Mouse (Mus musculus) stomach, embryonic 14.5 days (tissue): Measurements from ENCODE around the gene Krtap19-1. TPM values are rescaled to one million over a fixed set of nuclear protein-coding genes. Genes with fewer than 3 reads are reported as not detected.

Source experiments
- ATAC-seq: fragments of 200-750 bp; cut with Nextera tagmentation; 2 replicates; pipeline ENCODE4 v1.8.0; 2017; ENCODE audit warnings: low read depth, moderate TSS enrichment; ENCODE audit not compliant: insufficient number of reproducible peaks, insufficient read depth, low FRiP score
- H3K27ac ChIP-seq: fragments of 300-500 bp; sonication (generic); 2 replicates; pipeline ENCODE4 v1.5.1; 2014; ENCODE audit warnings: mild to moderate bottlenecking, low read length, moderate library complexity, mixed read lengths
- H3K27me3 ChIP-seq: fragments of 300-500 bp; sonication (generic); 2 replicates; pipeline ENCODE4 v1.6.1; 2014; ENCODE audit warnings: low read length, control low read depth, mixed read lengths; ENCODE audit not compliant: control insufficient read depth, insufficient read depth
- H3K36me3 ChIP-seq: fragments of 300-500 bp; sonication (generic); 2 replicates; pipeline ENCODE4 v1.6.1; 2014; ENCODE audit warnings: mild to moderate bottlenecking, control low read depth, low read length, moderate library complexity, mixed read lengths; ENCODE audit not compliant: control insufficient read depth, insufficient read depth
- H3K4me1 ChIP-seq: fragments of 300-500 bp; sonication (generic); 2 replicates; pipeline ENCODE4 v1.6.1; 2014; ENCODE audit warnings: low read length, control low read depth, mixed read lengths; ENCODE audit not compliant: control insufficient read depth, insufficient read depth
- H3K4me2 ChIP-seq: fragments of 300-500 bp; sonication (generic); replicated peaks from 2 replicates; pipeline ENCODE4 v1.6.1; 2014; ENCODE audit warnings: low read depth, low read length, control low read depth
- H3K4me3 ChIP-seq: fragments of 300-500 bp; sonication (generic); 2 replicates; pipeline ENCODE4 v1.5.1; 2014; ENCODE audit warnings: low read depth, low read length, control low read depth
- H3K9ac ChIP-seq: fragments of 300-500 bp; sonication (generic); replicated peaks from 2 replicates; pipeline ENCODE4 v1.6.1; 2014; ENCODE audit warnings: low read depth, mild to moderate bottlenecking, control low read depth, low read length, moderate library complexity, mixed read lengths
- H3K9me3 ChIP-seq: fragments of 300-500 bp; sonication (generic); 2 replicates; pipeline ENCODE4 v1.6.1; 2016; ENCODE audit warnings: low read depth, low read length, control low read depth; ENCODE audit not compliant: control insufficient read depth
- WGBS: fragments of 180-500 bp; shearing (Covaris S2); extraction: QIAGEN DNeasy Blood & Tissue Kit; methylation state at CpG from one replicate; pipeline ENCODE4 v1.1.7; 2014; 5-methylcytosine and 5-hydroxymethylcytosine counted together
- polyA plus RNA-seq: library from polyadenylated mRNA; unstranded; fragments of >200 nt; fragmentation: Nextera tagmentation; extraction: Ambion mirVana; gene quantifications from 2 replicates; pipeline ENCODE4 v1.2.1, GENCODE M21; 2014

Gene Krtap19-1
- not detected in 2 replicates for polyA plus RNA-seq

DNA sequence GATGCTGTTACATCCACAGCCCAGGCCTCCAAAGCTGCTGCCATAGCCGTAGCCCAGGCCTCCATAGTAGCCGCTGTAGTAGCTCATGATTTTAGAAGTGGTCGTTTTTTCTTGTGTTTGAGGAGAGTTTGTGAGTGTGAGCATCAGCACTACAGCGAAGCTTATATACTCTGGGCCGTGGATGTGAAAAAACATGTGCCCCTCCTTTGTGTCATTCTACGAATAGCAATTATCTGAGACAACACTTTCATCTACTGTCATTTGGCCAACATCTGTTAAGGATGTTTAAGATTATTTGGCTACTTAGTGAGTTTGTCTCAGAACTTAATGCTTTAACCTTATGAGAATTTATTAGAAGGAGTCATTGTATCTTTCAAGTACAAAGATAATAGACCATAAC lies at the start of gene Krtap19-1:
Krtap19-1 (minus strand) TSS at position 101 of the 400 bp plus-strand sequence.
- no peak within 1 kb of the TSS for H3K4me3 ChIP-seq
- H3K36me3 ChIP-seq, result no peaks in the 10 kb centered on the region
- H3K9ac ChIP-seq, result no peak within 1 kb of the TSS
- no peak for ATAC-seq
- H3K9me3 ChIP-seq, result no peaks in the 10 kb centered on the region
- no peak within 1 kb of the TSS for H3K4me2 ChIP-seq
- WGBS, result 89% methylated on average over 6 of the region's 6 CpGs
- H3K27me3 ChIP-seq, result no peaks in the 10 kb centered on the region
- no peak within 1 kb of the TSS for H3K27ac ChIP-seq
- no peaks in the 10 kb centered on the region for H3K4me1 ChIP-seq

DNA sequence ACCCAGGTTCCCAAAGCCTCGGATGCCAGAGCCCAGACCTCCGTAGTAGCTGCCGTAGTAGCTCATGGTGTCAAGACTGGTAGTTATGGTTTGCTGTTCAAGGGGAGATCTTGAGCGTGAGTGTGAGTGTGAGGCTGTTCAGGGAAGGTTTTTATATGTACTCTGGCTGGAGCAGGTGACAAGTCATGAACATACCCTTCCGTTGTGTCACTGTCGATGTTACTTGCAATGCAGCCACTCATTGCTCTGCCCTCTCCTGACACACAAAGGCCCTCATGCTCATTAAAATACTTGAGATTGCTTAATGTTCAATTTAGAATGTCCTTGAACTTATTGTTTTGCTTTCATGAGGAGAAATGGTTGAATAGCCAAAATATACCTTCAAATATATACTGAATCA lies 27.1 kb upstream of the Krtap19-1 start, which contains the start of gene Krtap19-5:
Krtap19-5 (minus strand) TSS at position 101 of the 400 bp plus-strand sequence.
- Histone ChIP-seq H3K4me1 (no peaks in the 10 kb centered on the region), H3K27me3 (no peaks in the 10 kb centered on the region), H3K9me3 (no peaks in the 10 kb centered on the region), H3K36me3 (no peaks in the 10 kb centered on the region), H3K9ac (no peak within 1 kb of the TSS), H3K4me2 (no peak within 1 kb of the TSS), H3K27ac (no peak within 1 kb of the TSS), H3K4me3 (no peak within 1 kb of the TSS)
- 92% methylated on average over 6 of the region's 6 CpGs for WGBS
- ATAC-seq, result no peak

DNA sequence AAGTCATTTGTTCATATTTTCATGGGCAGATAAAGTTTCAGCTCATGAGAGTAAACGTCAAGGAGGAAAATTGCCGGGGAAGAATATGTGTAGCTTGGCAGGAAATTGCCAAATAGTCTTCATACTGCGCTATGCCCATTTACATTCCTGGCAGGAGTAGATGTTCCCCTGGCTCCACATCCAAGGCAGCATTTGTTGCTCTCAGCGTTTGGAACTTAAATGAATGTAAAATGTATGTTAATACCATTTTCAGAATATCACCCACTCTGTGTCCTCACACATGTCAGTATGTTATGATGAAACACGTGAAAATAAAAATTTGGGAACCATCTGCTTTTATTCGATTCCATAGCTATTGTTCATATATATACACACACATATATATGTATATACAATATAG lies 17.7 kb upstream of the Krtap19-1 start:
- Histone ChIP-seq H3K4me1 (no peaks in the 10 kb centered on the region), H3K9ac (no peak overlapping the region), H3K27ac (no peak overlapping the region), H3K4me2 (no peak overlapping the region), H3K4me3 (no peak overlapping the region), H3K9me3 (no peaks in the 10 kb centered on the region), H3K36me3 (no peaks in the 10 kb centered on the region), H3K27me3 (no peaks in the 10 kb centered on the region)
- 84% methylated on average over 6 of the region's 6 CpGs for whole genome bisulfite sequencing
- ATAC-seq, result no peak

DNA sequence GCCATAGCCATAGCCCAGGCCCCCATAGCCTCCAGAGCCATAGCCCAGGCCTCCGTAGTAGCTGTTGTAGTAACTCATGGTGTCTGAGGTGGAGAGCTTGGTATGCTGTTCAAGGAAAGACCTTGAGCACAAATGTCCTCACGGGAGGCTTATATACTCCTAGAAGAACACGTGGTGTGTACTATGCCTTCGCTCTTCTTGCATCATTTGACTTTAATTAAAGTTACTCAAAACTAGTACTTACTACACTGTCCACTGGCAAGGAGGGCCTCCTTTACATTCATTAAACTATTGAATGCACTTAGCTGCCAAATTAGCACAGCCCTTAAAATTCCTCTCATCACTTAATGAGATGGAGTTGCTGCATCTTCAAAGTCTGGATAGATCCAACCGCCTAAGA lies 15.8 kb upstream of the Krtap19-1 start, which contains the start of gene Krtap19-4:
Krtap19-4 (minus strand) TSS at position 101 of the 400 bp plus-strand sequence.
- Histone ChIP-seq H3K9ac (no peak within 1 kb of the TSS), H3K27ac (no peak within 1 kb of the TSS), H3K4me1 (no peaks in the 10 kb centered on the region), H3K4me2 (no peak within 1 kb of the TSS), H3K27me3 (no peaks in the 10 kb centered on the region), H3K36me3 (no peaks in the 10 kb centered on the region), H3K4me3 (no peak within 1 kb of the TSS), H3K9me3 (no peaks in the 10 kb centered on the region)
- no peak for ATAC-seq
- WGBS, result 88% methylated on average over 5 of the region's 5 CpGs

DNA sequence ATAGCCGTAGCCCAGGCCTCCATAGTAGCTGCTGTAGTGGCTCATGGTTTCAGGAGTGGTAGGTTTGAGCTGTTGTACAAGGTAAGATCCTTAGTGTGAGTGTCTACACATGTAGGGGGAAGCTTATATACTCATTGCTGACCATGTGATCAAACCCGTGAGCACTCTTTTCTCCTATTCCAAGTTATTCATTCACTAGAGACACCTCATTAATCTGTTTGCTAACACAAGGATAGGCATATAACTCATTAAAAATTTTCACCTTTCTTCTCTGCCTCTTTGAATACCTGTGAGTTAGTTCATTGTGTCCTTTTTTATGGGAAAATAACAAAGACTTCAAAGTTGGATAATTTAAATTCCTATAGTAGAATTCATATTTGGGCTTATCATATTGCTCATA lies 8.7 kb upstream of the Krtap19-1 start, which contains the start of gene Krtap19-3:
Krtap19-3 (minus strand) TSS at position 101 of the 400 bp plus-strand sequence.
- no peaks in the 10 kb centered on the region for H3K27me3 ChIP-seq
- ATAC-seq, result no peak
- WGBS, result 81% methylated on average over 2 of the region's 2 CpGs

DNA sequence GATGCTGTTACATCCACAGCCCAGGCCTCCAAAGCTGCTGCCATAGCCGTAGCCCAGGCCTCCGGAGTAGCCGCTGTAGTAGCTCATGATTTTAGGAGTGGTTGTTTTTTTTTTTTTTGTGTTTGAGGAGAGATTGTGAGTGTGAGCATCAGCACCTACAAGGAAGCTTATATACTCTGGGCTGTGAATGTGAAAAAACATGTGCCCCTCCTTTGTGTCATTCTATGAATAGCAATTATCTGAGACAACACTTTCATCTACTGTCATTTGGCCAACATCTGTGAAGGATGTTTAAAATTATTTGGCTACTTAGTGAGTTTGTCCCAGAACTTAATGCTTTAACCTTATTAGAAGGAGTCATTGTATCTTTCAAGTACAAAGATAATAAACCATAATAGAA lies 5.0 kb upstream of the Krtap19-1 start, which contains the start of gene Krtap19-2:
Krtap19-2 (minus strand) TSS at position 101 of the 400 bp plus-strand sequence.
- Histone ChIP-seq H3K36me3 (no peaks in the 10 kb centered on the region), H3K4me3 (no peak within 1 kb of the TSS), H3K9ac (no peak within 1 kb of the TSS), H3K4me2 (no peak within 1 kb of the TSS), H3K27me3 (no peaks in the 10 kb centered on the region), H3K4me1 (no peaks in the 10 kb centered on the region), H3K27ac (no peak within 1 kb of the TSS), H3K9me3 (no peaks in the 10 kb centered on the region)
- no peak for ATAC-seq
- 96% methylated on average over 3 of the region's 3 CpGs for WGBS

More for the DNA sequence above, 8.7 kb upstream of the Krtap19-1 start, which contains the start of gene Krtap19-3:
- H3K27ac ChIP-seq, result no peak within 1 kb of the TSS
- H3K4me3 ChIP-seq, result no peak within 1 kb of the TSS
- no peak within 1 kb of the TSS for H3K4me2 ChIP-seq
- no peaks in the 10 kb centered on the region for H3K9me3 ChIP-seq
- H3K9ac ChIP-seq, result no peak within 1 kb of the TSS
- H3K36me3 ChIP-seq, result no peaks in the 10 kb centered on the region
- no peaks in the 10 kb centered on the region for H3K4me1 ChIP-seq

DNA sequence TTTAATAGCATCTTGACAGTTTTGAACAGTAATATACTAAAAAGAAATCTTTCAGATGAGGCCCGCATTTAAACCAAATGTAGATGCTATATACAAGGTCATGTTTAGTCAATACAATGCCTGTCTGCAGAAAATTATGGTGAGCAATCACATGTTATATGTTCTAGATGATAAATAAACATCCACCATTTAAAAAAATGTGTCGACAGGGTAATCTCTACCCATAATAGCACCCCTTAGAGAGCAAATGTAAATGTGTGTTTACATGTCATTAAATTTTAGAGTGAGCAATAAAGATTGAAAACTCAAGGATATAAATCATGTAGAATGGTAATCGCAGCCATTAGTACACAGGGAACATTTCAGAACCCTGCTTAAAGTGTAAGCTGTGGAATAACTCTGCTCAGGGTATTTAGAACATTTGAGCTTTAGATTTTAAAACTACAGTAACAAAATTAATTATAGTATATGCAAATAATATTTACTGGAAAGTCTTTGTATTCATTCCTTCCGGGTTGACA lies 4.3 kb downstream of the Krtap19-1 start:
- Histone ChIP-seq H3K9ac (no peak overlapping the region), H3K9me3 (no peaks in the 10 kb centered on the region), H3K36me3 (no peaks in the 10 kb centered on the region), H3K4me3 (no peak overlapping the region), H3K27ac (no peak overlapping the region), H3K4me2 (no peak overlapping the region), H3K27me3 (no peaks in the 10 kb centered on the region), H3K4me1 (no peaks in the 10 kb centered on the region)
- ATAC-seq, result no peak
- WGBS, result 77% methylated on average over 4 of the region's 4 CpGs

DNA sequence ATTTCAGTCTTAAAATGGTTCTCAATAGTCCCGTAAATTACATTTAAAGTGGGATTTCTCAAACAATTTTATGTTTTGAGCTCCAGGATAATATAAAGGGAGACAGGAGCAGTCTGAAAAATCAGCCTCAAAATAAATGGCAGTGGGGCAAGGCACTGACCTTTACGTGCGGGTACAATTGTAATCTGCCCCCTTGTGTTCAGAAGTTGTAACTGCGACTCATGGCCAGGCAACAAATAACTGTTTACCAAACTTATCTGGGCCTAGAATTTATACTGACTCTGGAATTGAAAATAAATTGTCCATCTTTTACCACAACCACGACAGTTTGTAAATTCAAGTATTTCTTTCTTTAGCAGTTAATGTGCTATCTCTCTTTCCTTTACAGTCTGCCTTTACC lies 17.8 kb downstream of the Krtap19-1 start:
- H3K27ac ChIP-seq, result no peak overlapping the region
- no peaks in the 10 kb centered on the region for H3K9me3 ChIP-seq
- H3K27me3 ChIP-seq, result no peaks in the 10 kb centered on the region
- H3K4me1 ChIP-seq, result no peaks in the 10 kb centered on the region
- 11% methylated on average over 5 of the region's 5 CpGs for WGBS
- H3K4me2 ChIP-seq, result no peak overlapping the region
- no peak overlapping the region for H3K9ac ChIP-seq
- no peak overlapping the region for H3K4me3 ChIP-seq
- no peak for ATAC-seq
- no peaks in the 10 kb centered on the region for H3K36me3 ChIP-seq

DNA sequence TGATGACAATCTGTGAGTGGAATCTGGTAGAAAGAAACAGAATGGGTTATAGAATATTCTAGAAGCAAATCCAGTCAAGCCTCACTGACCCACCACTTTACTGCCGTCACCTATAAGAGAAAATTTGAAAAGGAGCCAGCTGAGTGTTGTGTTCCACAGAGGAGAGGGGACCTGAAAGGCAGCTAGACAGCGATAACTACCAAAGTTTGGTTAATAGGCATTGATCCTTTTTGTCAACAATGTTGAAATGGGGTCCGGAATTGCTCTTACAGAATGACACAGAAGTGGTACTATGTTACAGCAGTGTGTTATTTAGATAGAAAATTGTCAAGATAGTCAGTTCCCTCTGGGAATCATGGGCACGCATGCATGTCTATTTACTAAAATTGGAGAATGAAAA lies 20.7 kb downstream of the Krtap19-1 start:
- no peak for ATAC-seq
- Histone ChIP-seq H3K27me3 (no peaks in the 10 kb centered on the region), H3K27ac (no peak overlapping the region), H3K36me3 (no peaks in the 10 kb centered on the region), H3K4me3 (no peak overlapping the region), H3K9me3 (no peaks in the 10 kb centered on the region), H3K9ac (no peak overlapping the region), H3K4me2 (no peak overlapping the region), H3K4me1 (no peaks in the 10 kb centered on the region)
- 79% methylated on average over 4 of the region's 4 CpGs for WGBS
